Mouse (Mus musculus) forebrain, embryonic 13.5 days (tissue): ENCODE measurements around the gene Cog1. TPM values are rescaled to one million over a fixed set of nuclear protein-coding genes. Genes with fewer than 3 reads are reported as not detected.

Experiments
- ATAC-seq: fragments of 200-750 bp; cut with Nextera tagmentation; 2 replicates; pipeline ENCODE4 v1.8.0; 2017
- H3K27ac ChIP-seq: fragments of 300-500 bp; sonication (generic); 2 replicates; pipeline ENCODE4 v1.5.1; 2015; ENCODE audit warnings: inconsistent platforms, mild to moderate bottlenecking, moderate library complexity
- H3K27me3 ChIP-seq: fragments of 300-500 bp; sonication (generic); 2 replicates; pipeline ENCODE4 v1.6.1; 2015; ENCODE audit warnings: mild to moderate bottlenecking, inconsistent platforms
- H3K36me3 ChIP-seq: fragments of 300-500 bp; sonication (generic); 2 replicates; pipeline ENCODE4 v1.6.1; 2015; ENCODE audit warnings: mild to moderate bottlenecking, inconsistent platforms; ENCODE audit not compliant: poor library complexity, severe bottlenecking
- H3K4me1 ChIP-seq: fragments of 300-500 bp; sonication (generic); 2 replicates; pipeline ENCODE4 v1.6.1; 2015; ENCODE audit warnings: inconsistent platforms
- H3K4me2 ChIP-seq: fragments of 300-500 bp; sonication (generic); 2 replicates; pipeline ENCODE4 v1.6.1; 2015; ENCODE audit warnings: inconsistent platforms, mild to moderate bottlenecking, moderate library complexity
- H3K4me3 ChIP-seq: fragments of 300-500 bp; sonication (generic); 2 replicates; pipeline ENCODE4 v1.5.1; 2015; ENCODE audit warnings: mild to moderate bottlenecking, inconsistent platforms
- H3K9ac ChIP-seq: fragments of 300-500 bp; sonication (generic); 2 replicates; pipeline ENCODE4 v1.6.1; 2015; ENCODE audit warnings: mild to moderate bottlenecking, inconsistent platforms
- H3K9me3 ChIP-seq: fragments of 300-500 bp; sonication (generic); replicated peaks from 2 replicates; pipeline ENCODE4 v1.6.1; 2016; ENCODE audit warnings: inconsistent platforms
- WGBS: fragments of 180-500 bp; shearing (Covaris S2); methylation state at CpG from one replicate; pipeline ENCODE4 v1.1.7; 2015; 5-methylcytosine and 5-hydroxymethylcytosine counted together
- polyA plus RNA-seq: library from polyadenylated mRNA; unstranded; fragments of >200 nt; fragmentation: Nextera tagmentation; extraction: Ambion mirVana; gene quantifications from 2 replicates; pipeline ENCODE4 v1.2.1, GENCODE M21; 2015

Gene Cog1
- polyA plus RNA-seq, 1 experiment from 2014 or later, result 30.1 TPM

- Histone ChIP-seq H3K27ac (no peak overlapping the region), H3K4me2 (no peak overlapping the region), H3K9ac (no peak overlapping the region), H3K4me3 (no peak overlapping the region), H3K27me3 (no peaks in the 10 kb centered on the region), H3K36me3 (no peaks in the 10 kb centered on the region), H3K4me1 (peaks cover 7% of the 10 kb centered on the region), H3K9me3 (no peaks in the 10 kb centered on the region)
- WGBS, result 76% methylated on average over 7 of the region's 7 CpGs
- 0 out of 2 replicates have a peak, but pooled peaks have one; percentile 38 for ATAC-seq
Observed at GRCm38 (mm10) chr11:113715078-113715674, 66.2 kb downstream of the Cog1 start.

- Histone ChIP-seq H3K4me3 (no peak overlapping the region), H3K27ac (no peak overlapping the region), H3K4me1 (no peaks in the 10 kb centered on the region), H3K27me3 (no peaks in the 10 kb centered on the region), H3K4me2 (no peak overlapping the region), H3K9me3 (no peaks in the 10 kb centered on the region), H3K36me3 (no peaks in the 10 kb centered on the region), H3K9ac (no peak overlapping the region)
- 95% methylated on average over 2 of the region's 2 CpGs for WGBS
- ATAC-seq, result no peak
Observed at GRCm38 (mm10) chr11:113716132-113716531, 67.2 kb downstream of the Cog1 start.

Other genes with a start within 250 kb of the Cog1 start
- 62.7 and 78.0 TPM in 2 replicates for gene Sstr2, start 29.8 kb upstream of the Cog1 start, polyA plus RNA-seq
- 27.7 and 29.0 TPM in 2 replicates for gene Slc39a11, start 910 bp downstream of the Cog1 start, polyA plus RNA-seq
- 48.2 and 51.9 TPM in 2 replicates for gene Fam104a, start 35.0 kb downstream of the Cog1 start, polyA plus RNA-seq
- 20.6 and 21.7 TPM in 2 replicates for gene D11Wsu47e, start 35.2 kb downstream of the Cog1 start, polyA plus RNA-seq
- 0.31 and 1.0 TPM in 2 replicates for gene Cpsf4l, start 60.8 kb downstream of the Cog1 start, polyA plus RNA-seq
- gene Cdc42ep4, start 102.7 kb downstream of the Cog1 start, polyA plus RNA-seq, result 89.8 and 98.0 TPM in 2 replicates